Mouse (Mus musculus) adipocyte (in vitro differentiated cells): ENCODE measurements around the gene Kdsr.

Experiments
- DNase-seq: peaks from one replicate; pipeline ENCODE4 v3.0.0-alpha.2; 2016; ENCODE audit warnings: low spot score

The Kdsr gene

GRCm38 (mm10) chr1:106694316-106694715, 65.2 kb downstream of the Kdsr start:
- peak; percentile 77 for DNase-seq

- DNase-seq: no peak
These were observed 66.9 kb downstream of the Kdsr start for GRCm38 (mm10) chr1:106692599-106692998.

GRCm38 (mm10) chr1:106690887-106691286, 68.6 kb downstream of the Kdsr start:
- DNase-seq: no peak

GRCm38 (mm10) chr1:106688161-106688516, 71.4 kb downstream of the Kdsr start:
- DNase-seq: no peak

GRCm38 (mm10) chr1:106687435-106688160, 71.9 kb downstream of the Kdsr start:
- DNase-seq: no peak

GRCm38 (mm10) chr1:106685702-106686101, 73.8 kb downstream of the Kdsr start:
- no peak for DNase-seq

- DNase-seq: no peak
These were observed 75.0 kb downstream of the Kdsr start for GRCm38 (mm10) chr1:106684546-106684945.

GRCm38 (mm10) chr1:106682829-106683228, 76.7 kb downstream of the Kdsr start:
- DNase-seq: no peak

- no peak for DNase-seq
These were observed 79.6 kb downstream of the Kdsr start for GRCm38 (mm10) chr1:106679800-106680515.

- no peak for DNase-seq
These were observed 81.5 kb downstream of the Kdsr start for GRCm38 (mm10) chr1:106678060-106678478.
